Mouse (Mus musculus) kidney, adult 2 months (tissue): ENCODE measurements around the gene Zmiz1.

Experiments
- CTCF ChIP-seq: fragments of 200-500 bp; conservative IDR thresholded peaks from 2 replicates; pipeline ENCODE4 v1.5.1; 2011; ENCODE audit warnings: low read depth, mild to moderate bottlenecking, control low read depth, low read length, moderate library complexity, mixed read lengths; ENCODE audit not compliant: insufficient read depth, insufficient read length
- POLR2A ChIP-seq: fragments of 200-500 bp; IDR thresholded peaks from one replicate; pipeline ENCODE4 v1.6.1; 2011; ENCODE audit warnings: low read depth, low read length, control low read depth

DNA sequence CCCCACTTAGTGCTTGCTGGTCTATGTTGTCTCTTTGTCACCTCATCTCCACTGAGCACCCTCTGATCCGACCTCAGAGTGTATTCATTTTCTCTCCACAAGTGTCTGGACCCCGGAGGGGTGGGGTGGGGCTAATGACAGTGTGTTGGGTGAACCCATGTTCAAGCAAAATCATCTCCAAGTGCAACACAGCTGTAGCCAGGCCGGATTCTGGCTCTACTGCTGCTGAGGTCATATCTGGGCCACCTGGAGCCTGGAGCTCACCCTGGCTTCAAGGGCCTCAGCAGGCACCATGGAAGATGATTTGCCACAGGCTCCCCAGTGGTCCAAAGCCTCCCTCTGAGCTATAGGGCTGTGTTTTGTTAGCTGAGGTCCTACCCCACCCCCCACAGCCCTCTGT lies 52.6 kb downstream of the Zmiz1 start:
- TF ChIP-seq CTCF = no peak
- TF ChIP-seq POLR2A = no peak
